Mouse (Mus musculus) embryonic facial prominence, embryonic 15.5 days (tissue): ENCODE data around the gene Msgn1. TPM values are rescaled to one million over a fixed set of nuclear protein-coding genes. Genes with fewer than 3 reads are reported as not detected.

Experiments used
- ATAC-seq: fragments of 200-750 bp; cut with Nextera tagmentation; 2 replicates; pipeline ENCODE4 v1.8.0; 2017; ENCODE audit warnings: low read depth, moderate TSS enrichment; ENCODE audit not compliant: insufficient number of reproducible peaks, low FRiP score, low TSS enrichment
- H3K27ac ChIP-seq: fragments of 300-500 bp; sonication (generic); replicated peaks from 2 replicates; pipeline ENCODE4 v1.5.1; 2015; ENCODE audit warnings: mild to moderate bottlenecking, inconsistent platforms
- H3K27me3 ChIP-seq: fragments of 300-500 bp; sonication (generic); 2 replicates; pipeline ENCODE4 v1.6.1; 2015; ENCODE audit warnings: inconsistent platforms
- H3K36me3 ChIP-seq: fragments of 300-500 bp; sonication (generic); 2 replicates; pipeline ENCODE4 v1.6.1; 2015; ENCODE audit warnings: mild to moderate bottlenecking, inconsistent platforms
- H3K4me1 ChIP-seq: fragments of 300-500 bp; sonication (generic); 2 replicates; pipeline ENCODE4 v1.6.1; 2015; ENCODE audit warnings: inconsistent platforms
- H3K4me2 ChIP-seq: fragments of 300-500 bp; sonication (generic); replicated peaks from 2 replicates; pipeline ENCODE4 v1.6.1; 2015; ENCODE audit warnings: mild to moderate bottlenecking, inconsistent platforms
- H3K4me3 ChIP-seq: fragments of 300-500 bp; sonication (generic); replicated peaks from 2 replicates; pipeline ENCODE4 v1.5.1; 2015; ENCODE audit warnings: mild to moderate bottlenecking, inconsistent platforms
- H3K9ac ChIP-seq: fragments of 300-500 bp; sonication (generic); 2 replicates; pipeline ENCODE4 v1.6.1; 2015; ENCODE audit warnings: inconsistent platforms
- H3K9me3 ChIP-seq: fragments of 300-500 bp; sonication (generic); replicated peaks from 2 replicates; pipeline ENCODE4 v1.6.1; 2016; ENCODE audit warnings: inconsistent platforms
- WGBS: fragments of 180-500 bp; shearing (Covaris S2); methylation state at CpG from one replicate; pipeline ENCODE4 v1.1.7; 2015; 5-methylcytosine and 5-hydroxymethylcytosine counted together
- polyA plus RNA-seq: library from polyadenylated mRNA; unstranded; fragments of >200 nt; fragmentation: Nextera tagmentation; extraction: Ambion mirVana; gene quantifications from 2 replicates; pipeline ENCODE4 v1.2.1, GENCODE M21; 2015

Gene Msgn1
- not detected in 2 replicates for polyA plus RNA-seq

DNA sequence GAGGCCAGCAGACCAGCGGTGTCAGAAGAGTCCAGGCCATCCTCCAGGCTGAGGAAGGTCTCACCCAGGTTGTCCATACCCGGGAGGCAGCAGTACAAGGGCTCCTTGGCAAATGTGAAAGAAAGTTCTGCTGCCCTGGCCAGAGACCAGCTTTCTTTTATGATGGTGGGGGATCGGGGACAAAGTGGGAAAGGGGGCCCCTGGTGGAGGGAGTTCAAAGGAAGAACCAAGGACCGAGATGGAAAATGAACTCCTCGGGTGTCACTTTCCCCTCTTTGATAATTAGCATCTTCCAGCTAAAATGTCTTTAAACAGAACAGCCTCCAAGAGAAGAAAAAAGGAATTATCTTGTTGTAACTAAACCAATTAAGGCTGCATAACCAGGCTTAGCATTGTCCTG lies at the start of gene Msgn1:
Msgn1 (minus strand) TSS at position 101 of the 400 bp plus-strand sequence.
- Histone ChIP-seq H3K27ac (no peak within 1 kb of the TSS), H3K4me3 (no peak within 1 kb of the TSS), H3K36me3 (no peaks in the 10 kb centered on the region), H3K9me3 (no peaks in the 10 kb centered on the region), H3K4me1 (peaks cover 8% of the 10 kb centered on the region), H3K4me2 (no peak within 1 kb of the TSS), H3K9ac (no peak within 1 kb of the TSS), H3K27me3 (no peaks in the 10 kb centered on the region)
- WGBS = 58% methylated on average over 5 of the region's 5 CpGs
- ATAC-seq = no peak

DNA sequence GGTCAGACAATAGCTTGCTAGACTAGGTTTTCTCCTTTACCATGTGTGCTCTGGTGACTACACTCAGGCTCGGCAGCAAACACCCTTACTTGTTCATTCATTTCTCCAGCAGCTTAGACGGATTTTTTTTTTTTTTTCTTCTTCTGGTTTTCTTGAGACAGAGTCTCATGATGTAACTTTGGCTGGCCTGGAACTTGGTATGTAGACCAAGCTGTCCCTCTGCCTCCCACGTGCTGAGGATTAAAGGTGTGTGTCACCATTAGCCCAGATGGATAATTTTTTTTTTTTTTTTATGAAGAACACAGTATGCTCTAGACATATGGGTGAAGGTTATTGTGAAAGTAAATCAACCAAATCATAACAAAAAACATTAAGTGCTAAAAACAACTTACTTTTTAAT lies 41.5 kb upstream of the Msgn1 start:
- no peaks in the 10 kb centered on the region for H3K4me1 ChIP-seq
- no peaks in the 10 kb centered on the region for H3K27me3 ChIP-seq
- peaks cover 3% of the 10 kb centered on the region; the same call in 1 of the 2 replicates for H3K36me3 ChIP-seq
- no peak overlapping the region for H3K4me2 ChIP-seq
- H3K27ac ChIP-seq = no peak overlapping the region
- no peak overlapping the region for H3K4me3 ChIP-seq
- no peaks in the 10 kb centered on the region for H3K9me3 ChIP-seq
- H3K9ac ChIP-seq = no peak overlapping the region
- ATAC-seq = no peak
- WGBS = 76% methylated on average over 3 of the region's 3 CpGs

DNA sequence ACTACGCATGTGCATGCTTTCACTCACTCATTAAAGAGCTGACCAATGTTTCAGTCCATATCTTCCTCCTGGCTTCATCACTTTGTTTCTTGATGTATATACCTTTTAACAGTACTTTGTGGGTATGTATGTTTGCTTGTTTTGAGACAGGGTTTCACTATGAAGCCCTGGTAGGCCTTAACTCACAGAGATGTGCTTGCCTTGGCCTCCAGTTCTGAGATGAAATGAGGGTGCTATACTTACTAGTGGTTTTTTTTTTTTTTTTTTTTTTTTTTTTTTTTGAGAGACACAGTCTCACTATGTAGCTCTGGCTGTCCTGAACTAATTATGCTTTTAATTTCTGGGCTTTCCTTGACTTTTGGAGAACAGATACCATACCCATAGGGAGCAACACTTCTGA lies 38.7 kb upstream of the Msgn1 start:
- Histone ChIP-seq H3K27ac (no peak overlapping the region), H3K27me3 (no peaks in the 10 kb centered on the region), H3K4me3 (no peak overlapping the region), H3K4me1 (no peaks in the 10 kb centered on the region), H3K4me2 (no peak overlapping the region), H3K36me3 (0 out of 2 replicates have a peak, but pooled peaks cover 7% of the 10 kb centered on the region), H3K9ac (no peak overlapping the region), H3K9me3 (no peaks in the 10 kb centered on the region)
- ATAC-seq = no peak
- 96% methylated on average over 1 of the region's 1 CpGs for WGBS

DNA sequence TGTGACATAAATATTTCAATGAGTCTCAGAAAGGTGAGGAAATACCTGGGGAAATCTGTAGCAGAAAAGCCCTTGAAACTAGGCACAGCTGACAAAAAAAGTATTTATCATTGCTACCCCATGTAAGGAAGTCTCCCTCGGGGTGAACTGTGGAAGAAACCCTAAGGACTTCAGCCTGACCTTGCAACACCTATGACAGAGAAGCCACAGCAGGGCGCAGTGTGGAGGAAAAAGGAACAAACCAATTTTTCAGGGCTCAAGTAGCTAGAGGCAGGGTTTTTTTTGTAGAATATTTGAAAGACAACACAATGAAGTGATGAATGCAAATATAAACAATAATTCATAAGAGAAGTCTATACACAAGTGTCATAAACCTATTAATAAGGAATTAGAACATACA lies 27.2 kb upstream of the Msgn1 start:
- no peaks in the 10 kb centered on the region for H3K36me3 ChIP-seq
- no peak overlapping the region for H3K9ac ChIP-seq
- H3K4me1 ChIP-seq = no peaks in the 10 kb centered on the region
- H3K27ac ChIP-seq = no peak overlapping the region
- no peaks in the 10 kb centered on the region for H3K27me3 ChIP-seq
- no peak overlapping the region for H3K4me3 ChIP-seq
- ATAC-seq = no peak
- no peak overlapping the region for H3K4me2 ChIP-seq
- H3K9me3 ChIP-seq = no peaks in the 10 kb centered on the region
- WGBS = 74% methylated on average over 2 of the region's 2 CpGs

DNA sequence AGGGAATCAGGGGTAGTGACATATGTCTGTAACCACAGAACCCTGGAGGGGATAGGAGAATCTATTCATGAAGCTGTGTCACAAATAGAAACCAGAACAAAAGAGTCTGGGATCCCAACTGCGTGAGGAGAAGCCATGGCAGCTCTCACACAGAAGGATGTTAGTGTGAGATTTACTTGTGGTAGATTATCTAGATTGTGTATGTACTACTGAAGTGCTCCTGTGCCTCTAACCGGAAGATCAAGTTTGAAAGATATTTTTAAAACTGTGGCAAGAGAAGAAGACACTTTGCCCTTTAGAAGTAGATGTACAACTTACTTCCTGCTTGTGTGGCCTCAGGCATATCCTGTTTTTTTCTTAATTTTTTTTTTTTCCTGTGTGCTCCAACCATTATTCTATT lies 21.5 kb upstream of the Msgn1 start:
- H3K4me1 ChIP-seq = no peaks in the 10 kb centered on the region
- 60% methylated on average over 2 of the region's 2 CpGs for WGBS
- no peak overlapping the region for H3K27ac ChIP-seq
- no peaks in the 10 kb centered on the region for H3K36me3 ChIP-seq
- no peaks in the 10 kb centered on the region for H3K9me3 ChIP-seq
- no peak overlapping the region for H3K4me2 ChIP-seq
- ATAC-seq = no peak
- H3K27me3 ChIP-seq = no peaks in the 10 kb centered on the region
- no peak overlapping the region for H3K9ac ChIP-seq
- no peak overlapping the region for H3K4me3 ChIP-seq

DNA sequence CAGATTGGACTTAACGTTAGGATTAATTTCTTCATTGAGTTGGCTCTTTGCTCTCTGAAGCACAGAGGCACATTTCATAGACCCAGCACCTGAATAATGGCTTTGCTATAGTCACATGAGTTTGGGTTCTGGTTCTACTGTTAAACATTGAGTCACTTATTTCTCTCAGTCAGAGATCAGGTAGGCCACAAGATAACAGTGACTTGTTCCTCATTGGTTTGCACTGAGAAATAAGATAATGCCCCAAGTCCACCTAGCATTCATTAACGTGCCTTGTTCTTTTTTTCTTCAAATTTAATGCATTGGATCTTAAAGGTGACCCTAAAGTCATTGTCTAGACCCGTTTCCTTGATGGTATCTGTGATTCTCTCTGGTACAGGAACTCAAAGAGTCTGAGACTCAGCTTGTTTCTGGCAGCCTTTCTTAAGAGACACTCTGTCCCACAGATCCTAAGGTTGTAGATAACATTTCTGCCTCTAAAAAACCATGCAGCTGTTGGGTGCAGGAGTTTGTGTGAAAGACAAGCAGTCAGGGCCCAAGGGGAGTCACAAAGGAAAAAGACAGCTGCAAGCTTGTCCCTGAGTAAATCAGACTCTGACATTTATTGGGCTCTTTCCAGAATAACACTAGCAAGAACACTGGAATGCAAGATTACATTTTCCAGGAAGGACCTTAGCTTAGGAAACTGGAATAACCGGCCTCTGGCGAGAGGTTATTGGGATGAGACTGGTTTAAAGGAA lies 17.9 kb upstream of the Msgn1 start:
- Histone ChIP-seq H3K36me3 (no peaks in the 10 kb centered on the region), H3K27ac (peak overlapping the region; percentile 30), H3K4me3 (no peak overlapping the region), H3K9me3 (no peaks in the 10 kb centered on the region), H3K27me3 (no peaks in the 10 kb centered on the region), H3K4me2 (no peak overlapping the region), H3K9ac (no peak overlapping the region), H3K4me1 (peaks cover 4% of the 10 kb centered on the region; the same call in 1 of the 2 replicates)
- 70% methylated on average over 5 of the region's 5 CpGs for WGBS
- ATAC-seq = no peak

DNA sequence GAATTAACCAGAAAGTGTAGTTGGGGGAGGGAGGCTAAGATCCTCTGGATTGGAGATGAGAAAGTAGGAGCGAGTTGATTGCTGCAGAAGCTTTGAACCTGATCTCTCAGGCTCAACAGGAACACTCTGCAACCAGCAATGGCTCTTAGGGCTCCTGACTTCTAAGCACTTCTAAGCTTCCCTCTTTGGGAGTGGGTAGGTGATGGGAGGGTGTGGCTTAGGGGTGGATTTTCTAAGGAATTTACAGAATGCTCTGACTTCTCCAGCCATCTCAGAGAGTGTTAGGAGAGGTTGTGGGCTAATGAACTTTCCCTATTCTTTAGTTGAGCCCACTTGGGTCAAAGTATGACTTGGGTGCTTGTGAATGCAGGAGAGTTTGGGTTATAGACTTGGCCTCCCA lies 17.4 kb upstream of the Msgn1 start:
- Histone ChIP-seq H3K4me1 (peaks cover 6% of the 10 kb centered on the region; the same call in 1 of the 2 replicates), H3K27me3 (no peaks in the 10 kb centered on the region), H3K4me3 (no peak overlapping the region), H3K9me3 (no peaks in the 10 kb centered on the region), H3K27ac (peak overlapping the region; percentile 25; the same call in 1 of the 2 replicates), H3K9ac (no peak overlapping the region), H3K4me2 (no peak overlapping the region), H3K36me3 (no peaks in the 10 kb centered on the region)
- ATAC-seq = peak; percentile 4; the same call in 1 of the 2 replicates
- 32% methylated on average over 1 of the region's 1 CpGs for WGBS

DNA sequence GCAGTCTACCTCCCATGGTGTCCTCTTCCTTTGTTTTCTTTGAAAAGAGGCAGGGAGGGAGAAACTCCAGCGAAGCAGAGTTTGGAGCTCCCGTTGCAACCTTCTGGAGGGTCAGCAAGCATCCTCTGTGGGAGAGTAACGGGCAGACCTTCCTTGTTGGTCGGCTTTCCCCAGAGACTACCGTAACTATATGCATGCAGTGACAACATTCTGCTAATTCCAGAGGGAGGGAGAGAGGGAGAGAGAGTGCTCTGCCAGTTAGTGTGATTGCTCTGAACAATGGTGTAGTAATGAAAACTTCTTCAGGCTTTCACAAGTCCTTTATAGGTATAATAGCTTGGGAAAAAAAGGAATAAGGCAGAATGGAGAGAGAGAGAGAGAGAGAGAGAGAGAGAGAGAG lies 15.9 kb upstream of the Msgn1 start:
- no peak overlapping the region for H3K4me2 ChIP-seq
- ATAC-seq = no peak
- H3K36me3 ChIP-seq = no peaks in the 10 kb centered on the region
- H3K27me3 ChIP-seq = no peaks in the 10 kb centered on the region
- H3K9me3 ChIP-seq = no peaks in the 10 kb centered on the region
- peaks cover 6% of the 10 kb centered on the region; the same call in 1 of the 2 replicates for H3K4me1 ChIP-seq
- no peak overlapping the region for H3K4me3 ChIP-seq
- H3K9ac ChIP-seq = no peak overlapping the region
- WGBS = 13% methylated on average over 5 of the region's 5 CpGs
- H3K27ac ChIP-seq = no peak overlapping the region

DNA sequence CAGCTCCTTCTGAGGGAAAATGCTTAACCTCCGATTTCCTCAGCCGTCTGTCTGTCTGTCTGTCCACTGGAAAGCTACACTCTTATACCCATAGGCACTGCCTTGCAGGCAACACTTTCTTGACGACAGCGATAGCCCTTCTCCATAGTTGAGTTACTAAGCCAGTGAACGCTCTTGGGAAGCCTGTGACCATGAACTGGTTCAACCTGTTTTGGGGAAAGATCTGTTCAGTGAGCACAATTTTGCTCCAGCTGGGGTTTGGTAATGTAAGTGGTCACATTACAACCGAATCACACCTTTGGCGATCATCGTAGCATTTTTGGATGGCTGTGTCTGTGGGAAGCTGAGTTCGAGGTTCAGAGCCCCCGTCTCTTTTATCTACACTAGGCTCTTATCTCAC lies 14.3 kb upstream of the Msgn1 start:
- no peak for ATAC-seq
- Histone ChIP-seq H3K9me3 (no peaks in the 10 kb centered on the region), H3K27ac (0 out of 2 replicates have a peak overlapping the region, but pooled peaks have one; percentile 83), H3K9ac (no peak overlapping the region), H3K36me3 (no peaks in the 10 kb centered on the region), H3K4me2 (no peak overlapping the region), H3K4me3 (no peak overlapping the region), H3K4me1 (peaks cover 6% of the 10 kb centered on the region; the same call in 1 of the 2 replicates), H3K27me3 (no peaks in the 10 kb centered on the region)
- 65% methylated on average over 10 of the region's 10 CpGs for WGBS

DNA sequence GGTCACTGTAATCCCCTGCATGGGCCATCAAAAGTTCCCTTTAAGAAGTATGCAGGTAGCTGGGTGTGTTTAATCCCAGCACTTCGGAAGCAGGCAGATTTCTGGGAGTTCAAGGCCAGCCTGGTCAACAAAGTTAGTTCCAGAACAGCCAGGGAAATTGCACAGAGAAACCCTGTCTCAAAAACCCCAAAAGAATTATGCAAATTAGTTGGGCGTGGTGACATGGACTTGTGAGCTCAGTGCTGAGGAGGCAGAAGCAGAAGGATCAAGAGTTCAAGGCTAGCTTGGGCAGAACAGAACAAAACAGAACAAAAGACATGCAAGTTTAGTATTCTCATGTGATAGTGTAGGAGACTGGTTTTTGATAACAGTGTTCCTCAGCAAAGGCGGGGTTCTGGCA lies 13.8 kb upstream of the Msgn1 start:
- 68% methylated on average over 3 of the region's 3 CpGs for WGBS
- H3K4me3 ChIP-seq = no peak overlapping the region
- H3K9me3 ChIP-seq = no peaks in the 10 kb centered on the region
- H3K9ac ChIP-seq = no peak overlapping the region
- no peak for ATAC-seq
- H3K4me1 ChIP-seq = peaks cover 6% of the 10 kb centered on the region; the same call in 1 of the 2 replicates
- H3K4me2 ChIP-seq = no peak overlapping the region
- H3K27ac ChIP-seq = peak overlapping the region; percentile 83
- no peaks in the 10 kb centered on the region for H3K36me3 ChIP-seq
- H3K27me3 ChIP-seq = no peaks in the 10 kb centered on the region

DNA sequence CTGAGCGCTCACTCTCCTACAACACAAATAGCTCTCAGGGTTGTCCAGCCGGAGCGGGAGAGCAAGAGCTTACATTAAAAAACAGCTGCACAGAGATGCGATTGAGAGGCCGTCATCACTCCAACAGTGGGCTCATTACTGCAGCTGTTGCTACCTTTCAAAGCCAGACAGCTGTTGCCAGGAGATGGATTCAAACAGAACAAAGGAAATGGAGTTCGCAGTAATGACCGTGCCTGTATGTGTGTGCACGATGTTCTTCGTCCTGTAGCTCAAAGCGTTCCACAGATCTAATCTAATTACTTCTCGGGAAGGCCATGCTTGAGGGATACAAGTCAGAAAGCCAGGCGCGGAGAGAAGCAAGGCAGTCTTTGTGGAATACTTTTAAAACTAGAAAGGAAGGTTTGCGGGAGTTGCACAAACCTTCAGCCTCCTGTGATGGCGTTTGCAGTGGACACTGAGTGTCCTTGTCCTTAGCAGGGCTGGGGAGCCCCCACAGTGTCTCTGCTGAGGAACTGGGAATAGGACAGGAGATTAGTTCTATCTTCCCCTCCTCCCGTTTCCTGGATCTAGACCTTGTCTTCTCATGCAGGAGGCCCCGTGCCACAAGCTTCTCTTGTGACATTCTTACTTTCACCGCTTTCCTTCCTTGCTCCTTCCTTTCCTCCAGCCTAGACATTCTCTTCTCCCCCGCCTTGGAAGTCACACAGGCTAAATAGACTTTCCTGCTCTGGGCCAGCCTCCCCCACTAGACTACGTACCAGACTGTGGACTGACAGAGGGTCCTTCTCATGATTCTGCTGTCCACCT lies 13.0 kb upstream of the Msgn1 start:
- H3K36me3 ChIP-seq = no peaks in the 10 kb centered on the region
- peak overlapping the region; percentile 83 for H3K27ac ChIP-seq
- H3K4me3 ChIP-seq = no peak overlapping the region
- peak overlapping the region; percentile 4; the same call in 1 of the 2 replicates for H3K4me2 ChIP-seq
- no peaks in the 10 kb centered on the region for H3K27me3 ChIP-seq
- no peak overlapping the region for H3K9ac ChIP-seq
- 50% methylated on average over 20 of the region's 20 CpGs for WGBS
- ATAC-seq = peak; percentile 59
- no peaks in the 10 kb centered on the region for H3K9me3 ChIP-seq
- peaks cover 6% of the 10 kb centered on the region; the same call in 1 of the 2 replicates for H3K4me1 ChIP-seq
